Mouse (Mus musculus) intestine, postnatal 0 days (tissue): Measurements from ENCODE around the gene Ktn1. TPM values are rescaled to one million over a fixed set of nuclear protein-coding genes. Genes with fewer than 3 reads are reported as not detected.

Experiments
- ATAC-seq: fragments of 200-750 bp; cut with Nextera tagmentation; 2 replicates; pipeline ENCODE4 v1.8.0; 2017; ENCODE audit warnings: mild to moderate bottlenecking, moderate TSS enrichment, moderate library complexity
- H3K27ac ChIP-seq: fragments of 300-500 bp; sonication (generic); 2 replicates; pipeline ENCODE4 v1.5.1; 2014; ENCODE audit warnings: mild to moderate bottlenecking, low read depth, low read length, moderate library complexity
- H3K27me3 ChIP-seq: fragments of 300-500 bp; sonication (generic); replicated peaks from 2 replicates; pipeline ENCODE4 v1.6.1; 2014; ENCODE audit warnings: low read length, mixed read lengths; ENCODE audit not compliant: control insufficient read depth, insufficient read depth
- H3K36me3 ChIP-seq: fragments of 300-500 bp; sonication (generic); 2 replicates; pipeline ENCODE4 v1.6.1; 2014; ENCODE audit warnings: mild to moderate bottlenecking, moderate library complexity; ENCODE audit not compliant: control insufficient read depth, insufficient read depth
- H3K4me1 ChIP-seq: fragments of 300-500 bp; sonication (generic); replicated peaks from 2 replicates; pipeline ENCODE4 v1.6.1; 2014; ENCODE audit warnings: antibody characterized with exemption, low read length, mixed read lengths; ENCODE audit not compliant: control insufficient read depth, insufficient read depth
- H3K4me2 ChIP-seq: fragments of 300-500 bp; sonication (generic); replicated peaks from 2 replicates; pipeline ENCODE4 v1.6.1; 2014; ENCODE audit warnings: low read depth, mild to moderate bottlenecking, moderate library complexity
- H3K4me3 ChIP-seq: fragments of 300-500 bp; sonication (generic); 2 replicates; pipeline ENCODE4 v1.5.1; 2014; ENCODE audit warnings: low read depth, low read length
- H3K9ac ChIP-seq: fragments of 300-500 bp; sonication (generic); 2 replicates; pipeline ENCODE4 v1.6.1; 2014; ENCODE audit warnings: mild to moderate bottlenecking, low read depth, low read length
- H3K9me3 ChIP-seq: fragments of 300-500 bp; sonication (generic); 2 replicates; pipeline ENCODE4 v1.6.1; 2016; ENCODE audit warnings: mixed run types; ENCODE audit not compliant: control insufficient read depth
- CTCF ChIP-seq: sonication (generic); IDR thresholded peaks from 2 replicates; pipeline ENCODE4 v1.5.1; 2016; ENCODE audit warnings: low read depth, mild to moderate bottlenecking, control low read depth, antibody characterized with exemption, moderate library complexity
- WGBS: fragments of 180-500 bp; shearing (Covaris S2); extraction: QIAGEN DNeasy Blood & Tissue Kit; methylation state at CpG from one replicate; pipeline ENCODE4 v1.1.7; 2014; 5-methylcytosine and 5-hydroxymethylcytosine counted together
- polyA plus RNA-seq: library from polyadenylated mRNA; unstranded; fragments of >200 nt; fragmentation: Nextera tagmentation; extraction: Ambion mirVana; gene quantifications from 2 replicates; pipeline ENCODE4 v1.2.1, GENCODE M21; 2015

Gene Ktn1
- polyA plus RNA-seq, 1 experiment from 2014 or later, result 33.7 TPM

DNA sequence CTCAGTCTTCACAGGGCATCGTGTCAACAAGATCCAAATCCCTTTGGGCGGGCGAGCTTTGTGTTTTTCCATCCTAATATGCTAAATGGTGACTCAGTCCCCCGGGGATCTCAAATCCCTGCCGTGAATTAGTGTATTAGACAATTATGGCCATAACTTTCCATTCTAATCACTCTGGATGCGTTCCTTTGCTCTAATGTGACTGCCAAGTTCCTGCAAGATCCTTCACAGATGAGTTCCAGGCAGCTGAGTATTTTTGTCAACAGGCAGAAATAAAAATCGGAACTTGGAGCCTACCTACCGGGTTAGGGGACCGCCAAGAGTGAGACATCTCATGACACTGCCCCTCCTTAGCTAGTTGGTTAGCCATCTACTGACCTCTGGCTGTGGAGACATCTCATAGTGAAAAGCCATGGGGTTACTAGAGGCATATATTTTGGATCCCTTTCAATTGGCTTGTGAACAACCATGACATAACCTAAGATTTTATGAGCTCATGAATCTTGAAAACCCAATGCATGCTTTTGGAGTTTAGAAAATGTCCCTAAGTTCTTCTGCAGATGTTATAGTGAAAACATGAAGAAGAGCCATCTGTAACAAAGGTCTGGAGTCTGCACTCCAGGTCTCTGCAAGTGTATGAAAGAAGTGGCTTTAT, 108.3 kb downstream of the Ktn1 start:
- 74% methylated on average over 9 of the region's 9 CpGs for WGBS
- no peak overlapping the region for H3K4me2 ChIP-seq
- TF ChIP-seq CTCF, result no peak
- H3K4me1 ChIP-seq, result no peaks in the 10 kb centered on the region
- no peaks in the 10 kb centered on the region for H3K27me3 ChIP-seq
- no peak for ATAC-seq
- no peak overlapping the region for H3K4me3 ChIP-seq
- no peaks in the 10 kb centered on the region for H3K36me3 ChIP-seq
- H3K27ac ChIP-seq, result no peak overlapping the region
- no peak overlapping the region for H3K9ac ChIP-seq
- H3K9me3 ChIP-seq, result no peaks in the 10 kb centered on the region

DNA sequence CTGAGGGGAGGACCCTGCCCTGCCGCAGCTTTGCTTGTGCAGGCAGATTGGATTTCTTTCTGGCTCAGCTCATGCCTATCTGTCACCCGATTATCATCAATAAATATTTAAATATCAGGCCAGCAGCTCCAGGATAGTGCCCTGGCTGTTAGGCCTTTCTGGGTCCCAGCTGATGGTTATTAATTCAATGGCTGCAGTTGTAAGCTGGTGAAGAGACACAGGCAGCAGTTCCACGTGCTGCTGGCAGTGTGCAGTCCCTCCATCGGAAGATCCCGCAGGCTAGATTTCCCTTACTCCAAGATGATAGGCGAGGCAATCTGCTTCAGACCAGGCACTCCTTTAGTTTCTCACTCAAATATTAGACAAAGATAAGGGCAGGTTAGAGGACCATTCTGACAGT, 116.9 kb downstream of the Ktn1 start:
- WGBS, result 47% methylated on average over 6 of the region's 6 CpGs
- Histone ChIP-seq H3K9ac (no peak overlapping the region), H3K27ac (no peak overlapping the region), H3K4me2 (no peak overlapping the region), H3K36me3 (no peaks in the 10 kb centered on the region), H3K9me3 (no peaks in the 10 kb centered on the region), H3K4me3 (no peak overlapping the region), H3K27me3 (no peaks in the 10 kb centered on the region), H3K4me1 (no peaks in the 10 kb centered on the region)
- TF ChIP-seq CTCF, result no peak
- ATAC-seq, result no peak

DNA sequence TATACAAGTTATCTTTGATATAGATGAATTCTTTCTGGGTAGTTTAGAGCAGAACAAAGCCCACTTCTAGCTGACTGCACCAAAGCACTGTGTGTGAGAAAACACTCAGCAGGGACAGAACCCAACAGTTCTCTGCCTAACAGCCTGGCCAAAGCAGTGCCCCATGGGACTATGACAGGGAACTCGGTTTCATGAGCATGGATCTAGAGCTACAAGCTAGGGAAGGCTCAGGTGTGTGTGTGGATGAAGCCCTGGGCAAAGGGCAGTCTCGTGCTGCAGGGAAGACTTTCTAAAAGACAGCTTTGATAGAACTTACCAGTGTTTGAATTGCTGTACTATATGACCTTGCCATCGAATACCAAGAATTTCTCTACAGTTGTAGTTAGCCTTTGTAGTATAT, 117.5 kb downstream of the Ktn1 start:
- 39% methylated on average over 3 of the region's 3 CpGs for WGBS
- Histone ChIP-seq H3K27ac (no peak overlapping the region), H3K4me3 (no peak overlapping the region), H3K36me3 (no peaks in the 10 kb centered on the region), H3K27me3 (no peaks in the 10 kb centered on the region), H3K9ac (no peak overlapping the region), H3K4me1 (no peaks in the 10 kb centered on the region), H3K9me3 (no peaks in the 10 kb centered on the region), H3K4me2 (no peak overlapping the region)
- TF ChIP-seq CTCF, result no peak
- ATAC-seq, result no peak

- Histone ChIP-seq H3K27me3 (no peaks in the 10 kb centered on the region), H3K36me3 (no peaks in the 10 kb centered on the region), H3K4me1 (no peaks in the 10 kb centered on the region), H3K27ac (no peak overlapping the region), H3K4me2 (no peak overlapping the region), H3K9ac (no peak overlapping the region), H3K9me3 (no peaks in the 10 kb centered on the region), H3K4me3 (no peak overlapping the region)
- WGBS, result 21% methylated on average over 2 of the region's 2 CpGs
- ATAC-seq, result peak; percentile 41; the same call in 1 of the 2 replicates
- no peak for TF ChIP-seq CTCF
Measured at GRCm38 (mm10) chr14:47766373-47766772, 118.1 kb downstream of the Ktn1 start.

DNA sequence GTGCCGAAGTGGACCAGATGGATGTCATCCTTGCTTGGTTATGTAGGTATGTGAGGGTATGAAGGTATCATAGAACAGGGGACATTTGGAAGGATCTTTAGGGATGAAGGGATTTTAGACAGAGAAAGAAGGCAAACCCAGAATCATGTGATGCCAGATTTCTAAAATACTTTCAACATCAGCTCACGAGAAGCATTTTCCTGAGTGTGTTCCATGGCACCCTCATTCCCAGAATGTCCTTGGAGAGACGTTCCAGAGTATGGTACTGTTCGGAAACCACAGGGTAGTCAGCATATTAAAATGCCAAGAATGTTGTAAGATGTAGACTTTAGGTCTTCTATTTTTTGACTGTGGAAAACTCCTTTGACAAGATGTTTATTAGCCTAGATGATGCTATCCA, 123.2 kb downstream of the Ktn1 start:
- no peak for ATAC-seq
- no peak overlapping the region for H3K4me3 ChIP-seq
- H3K27me3 ChIP-seq, result no peaks in the 10 kb centered on the region
- no peak overlapping the region for H3K9ac ChIP-seq
- no peaks in the 10 kb centered on the region for H3K9me3 ChIP-seq
- H3K36me3 ChIP-seq, result no peaks in the 10 kb centered on the region
- TF ChIP-seq CTCF, result no peak
- WGBS, result 87% methylated on average over 4 of the region's 4 CpGs
- no peak overlapping the region for H3K4me2 ChIP-seq
- no peak overlapping the region for H3K27ac ChIP-seq
- no peaks in the 10 kb centered on the region for H3K4me1 ChIP-seq

GRCm38 (mm10) chr14:47775543-47775942, 127.3 kb downstream of the Ktn1 start:
- Histone ChIP-seq H3K9ac (no peak overlapping the region), H3K4me2 (no peak overlapping the region), H3K27ac (no peak overlapping the region), H3K4me1 (no peaks in the 10 kb centered on the region), H3K36me3 (no peaks in the 10 kb centered on the region), H3K27me3 (no peaks in the 10 kb centered on the region), H3K9me3 (no peaks in the 10 kb centered on the region), H3K4me3 (no peak overlapping the region)
- ATAC-seq, result no peak
- no peak for TF ChIP-seq CTCF
- WGBS, result 92% methylated on average over 3 of the region's 3 CpGs
